Comparison of ENCODE assay signal across 19 mouse cellular contexts in the genomic region with DNA sequence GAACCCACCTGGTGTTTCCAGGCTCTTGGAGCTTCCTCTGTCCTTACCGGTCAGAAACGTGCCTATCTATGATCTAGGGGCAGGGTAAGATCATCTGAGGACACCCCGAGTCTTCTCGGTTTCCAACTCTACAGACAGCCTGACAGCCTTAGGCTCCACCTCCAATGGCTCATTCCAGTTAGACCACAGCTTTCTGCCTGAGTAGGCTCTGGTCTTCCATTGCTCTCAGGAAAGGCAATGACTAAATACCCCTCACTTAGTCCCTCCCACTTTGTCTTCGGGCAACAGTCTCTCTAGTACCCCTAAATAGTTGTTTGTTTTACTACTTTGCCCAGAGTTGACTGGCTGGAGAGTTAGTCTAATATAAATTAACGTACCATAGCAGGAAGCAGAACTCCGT. TPM values are rescaled to one million over a fixed set of nuclear protein-coding genes. Genes with fewer than 3 reads are reported as not detected.
"Had no signal": no experiment of that assay in that cellular context is flagged by ENCODE, and none has a peak within 500 bp of the region (broad histone marks: within the 10 kb centered on the region; RNA-seq: fewer than 3 reads in every experiment).

No protein-coding gene starts in this region.

- H3K9me3 ChIP-seq: intestine, embryonic 15.5 days; liver, embryonic 13.5 days; stomach, embryonic 15.5 days had no signal

- H3K36me3 ChIP-seq: intestine, embryonic 15.5 days; stomach, embryonic 15.5 days had no signal

- ATAC-seq: intestine, embryonic 15.5 days had no signal

- H3K27me3 ChIP-seq: intestine, embryonic 15.5 days; liver, embryonic 13.5 days; megakaryocyte, embryonic 14.5 days; stomach, embryonic 15.5 days had no signal

- H3K4me2 ChIP-seq: intestine, embryonic 15.5 days; liver, embryonic 13.5 days; midbrain, embryonic 11.5 days; stomach, embryonic 15.5 days had no signal

- H3K4me3 ChIP-seq: intestine, embryonic 15.5 days; layer of hippocampus, adult 2 months; liver, embryonic 13.5 days; megakaryocyte, embryonic 14.5 days; stomach, embryonic 15.5 days had no signal

- H3K4me1 ChIP-seq: intestine, embryonic 15.5 days; stomach, embryonic 15.5 days had no signal

- H3K9ac ChIP-seq: intestine, embryonic 15.5 days; liver, embryonic 13.5 days; stomach, embryonic 15.5 days had no signal

- H3K27ac ChIP-seq: intestine, embryonic 15.5 days; layer of hippocampus, adult 2 months; liver, embryonic 13.5 days; macrophage; stomach, embryonic 15.5 days had no signal

- DNase-seq: kidney, adult 11 months; kidney, adult 9 months; layer of hippocampus, adult 9-11 months; liver, embryonic 13.5 days; lung, adult 2 months; lung, postnatal 14 days; midbrain, embryonic 14.5 days; spleen, adult 18-20 months; thymus, postnatal 36 days had no signal

RNA-seq across cellular contexts. Expression of a gene that starts 30.8 kb away (rescaled TPM):
- total RNA-seq: layer of hippocampus, adult 2 months; layer of hippocampus, postnatal 25 days; left cerebral cortex, postnatal 10 days; midbrain, postnatal 0 days had no signal
- polyA plus RNA-seq: midbrain, embryonic 11.5 days; neural tube, embryonic 11.5 days had no signal
